Mouse (Mus musculus) right cerebral cortex, postnatal 4 days (tissue): ENCODE measurements around the gene Itpka.

ENCODE experiments used
- DNase-seq: peaks from one replicate; pipeline ENCODE4 v3.0.0-alpha.2; 2022

Gene Itpka

GRCm38 (mm10) chr2:119758101-119758843 lies 16.1 kb downstream of the Itpka start:
- no peak for DNase-seq

GRCm38 (mm10) chr2:119758844-119759835 lies 17.0 kb downstream of the Itpka start:
- DNase-seq, result no peak

GRCm38 (mm10) chr2:119760251-119760650 lies 18.1 kb downstream of the Itpka start, which contains the start of gene Ltk:
Gene Ltk (minus strand): TSS chr2:119760431.
- no peak for DNase-seq

GRCm38 (mm10) chr2:119762276-119762675 lies 20.1 kb downstream of the Itpka start:
- DNase-seq, result no peak

GRCm38 (mm10) chr2:119763924-119764323 lies 21.8 kb downstream of the Itpka start:
- no peak for DNase-seq

- no peak for DNase-seq
Observed at GRCm38 (mm10) chr2:119767246-119767645, 25.1 kb downstream of the Itpka start.

- peak; percentile 86 for DNase-seq
Observed at GRCm38 (mm10) chr2:119787206-119787883, 45.2 kb downstream of the Itpka start, which contains the start of gene Rpap1. Gene Rpap1 (minus strand): TSS chr2:119787537.

GRCm38 (mm10) chr2:119789996-119790395 lies 47.9 kb downstream of the Itpka start:
- DNase-seq, result no peak

- no peak for DNase-seq
Observed at GRCm38 (mm10) chr2:119797279-119797783, 55.2 kb downstream of the Itpka start, which contains the start of gene Tyro3. Gene Tyro3 (plus strand): TSS chr2:119797733.

GRCm38 (mm10) chr2:119798246-119798927 lies 56.2 kb downstream of the Itpka start:
- DNase-seq, result peak; percentile 59

GRCm38 (mm10) chr2:119799181-119799960 lies 57.2 kb downstream of the Itpka start:
- peak; percentile 50 for DNase-seq

GRCm38 (mm10) chr2:119799961-119800550 lies 57.9 kb downstream of the Itpka start:
- no peak for DNase-seq
